In the genomic region with DNA sequence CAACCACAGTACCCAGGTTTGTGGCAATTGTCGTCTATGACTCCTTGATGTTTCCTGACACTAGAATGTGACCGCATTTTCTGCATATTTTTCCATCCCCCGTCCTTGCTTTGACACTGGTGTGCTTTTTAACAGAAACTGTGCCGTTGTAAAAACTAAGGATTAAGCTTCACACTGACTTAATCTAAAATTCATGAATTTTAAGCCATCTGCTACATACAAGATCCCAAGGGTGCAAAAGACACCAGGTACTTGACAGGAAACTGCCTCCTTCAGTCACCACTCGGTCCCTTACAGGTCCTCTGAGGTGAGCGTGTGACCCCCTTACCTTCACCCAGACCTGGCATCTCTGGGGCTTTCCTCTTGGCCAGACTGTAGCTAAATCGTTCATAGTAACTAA, we compare ENCODE assay signal across 25 mouse cellular contexts.
"Had no signal": no experiment of that assay in that cellular context is flagged by ENCODE, and none has a peak within 500 bp of the region (broad histone marks: within the 10 kb centered on the region; RNA-seq: fewer than 3 reads in every experiment).

No protein-coding gene starts in this region.

- ATAC-seq: hindbrain, embryonic 16.5 days; inflammation-experienced regulatory T-cells, adult 6 months; intestine, embryonic 15.5 days; intestine, postnatal 0 days; liver, postnatal 0 days had no signal

- H3K9me3 ChIP-seq: heart, embryonic 12.5 days; intestine, embryonic 15.5 days; limb, embryonic 10.5 days; limb, embryonic 12.5 days; liver, embryonic 13.5 days; liver, embryonic 15.5 days had no signal

- H3K27me3 ChIP-seq: heart, embryonic 12.5 days; intestine, embryonic 15.5 days; limb, embryonic 12.5 days; liver, embryonic 13.5 days; liver, embryonic 15.5 days had no signal

- DNase-seq: gastrocnemius, postnatal 14 days; gastrocnemius, postnatal 36 days; heart, adult 11 months; heart, adult 2 months; heart, postnatal 10 days; kidney, adult 18-20 months; kidney, adult 8-10 months; kidney, postnatal 10 days; kidney, postnatal 25 days; kidney, postnatal 4 days; liver; liver, embryonic 13.5 days; liver, postnatal 0 days had no signal

- H3K36me3 ChIP-seq: limb, embryonic 10.5 days; liver, embryonic 13.5 days; liver, embryonic 15.5 days had no signal

- H3K4me3 ChIP-seq: heart, adult 2 months; heart, embryonic 12.5 days; intestine, embryonic 15.5 days; layer of hippocampus, adult 2 months; left cerebral cortex, adult 2 months; limb, embryonic 10.5 days; limb, embryonic 12.5 days; liver, embryonic 13.5 days; liver, embryonic 15.5 days had no signal

- H3K9ac ChIP-seq: heart, embryonic 12.5 days; hindbrain, embryonic 14.5 days; intestine, embryonic 15.5 days; limb, embryonic 12.5 days; liver, embryonic 13.5 days; liver, embryonic 15.5 days; liver, postnatal 0 days had no signal

- H3K4me1 ChIP-seq: liver, embryonic 13.5 days; liver, embryonic 15.5 days had no signal

- H3K4me2 ChIP-seq: heart, embryonic 12.5 days; hindbrain, embryonic 14.5 days; intestine, embryonic 15.5 days; limb, embryonic 12.5 days; liver, embryonic 11.5 days; liver, embryonic 13.5 days; liver, embryonic 15.5 days had no signal

- H3K27ac ChIP-seq: heart, adult 2 months; hindbrain, embryonic 14.5 days; intestine, embryonic 15.5 days; layer of hippocampus, adult 2 months; left cerebral cortex, adult 2 months; limb, embryonic 10.5 days; limb, embryonic 12.5 days; liver, embryonic 13.5 days; liver, embryonic 15.5 days had no signal
